Mouse (Mus musculus) lung, postnatal 10 days (tissue): ENCODE results near the gene Rpl4.
"Not testable (repeated sequence)": the region's sequence is repeated elsewhere in the genome, so short reads cannot be mapped to it uniquely, and the experiment has no call there.

Experiments used
- DNase-seq: peaks from one replicate; pipeline ENCODE4 v3.0.0; 2021

Gene Rpl4

GRCm38 (mm10) chr9:64198068-64198762 lies 25.0 kb downstream of the Rpl4 start:
- no peak for DNase-seq

- DNase-seq = not testable (repeated sequence)
These were observed 25.7 kb downstream of the Rpl4 start for GRCm38 (mm10) chr9:64198763-64199418.

- DNase-seq = no peak
These were observed 26.7 kb downstream of the Rpl4 start for GRCm38 (mm10) chr9:64199897-64200296.

GRCm38 (mm10) chr9:64202331-64202730 lies 29.2 kb downstream of the Rpl4 start:
- no peak for DNase-seq

- DNase-seq = no peak
These were observed 29.7 kb downstream of the Rpl4 start for GRCm38 (mm10) chr9:64202866-64203265.

GRCm38 (mm10) chr9:64207509-64208084 lies 34.4 kb downstream of the Rpl4 start:
- DNase-seq = no peak

GRCm38 (mm10) chr9:64214452-64214851 lies 41.3 kb downstream of the Rpl4 start:
- no peak for DNase-seq

- no peak for DNase-seq
These were observed 42.9 kb downstream of the Rpl4 start for GRCm38 (mm10) chr9:64216090-64216489.

- DNase-seq = no peak
These were observed 43.5 kb downstream of the Rpl4 start for GRCm38 (mm10) chr9:64216641-64217040.

GRCm38 (mm10) chr9:64217887-64218286 lies 44.7 kb downstream of the Rpl4 start:
- no peak for DNase-seq

GRCm38 (mm10) chr9:64219305-64219704 lies 46.1 kb downstream of the Rpl4 start:
- DNase-seq = no peak

- no peak for DNase-seq
These were observed 46.7 kb downstream of the Rpl4 start for GRCm38 (mm10) chr9:64219772-64220420.

- no peak for DNase-seq
These were observed 47.4 kb downstream of the Rpl4 start for GRCm38 (mm10) chr9:64220603-64221002.

GRCm38 (mm10) chr9:64221480-64221879 lies 48.3 kb downstream of the Rpl4 start:
- DNase-seq = no peak

- no peak for DNase-seq
These were observed 48.9 kb downstream of the Rpl4 start for GRCm38 (mm10) chr9:64222098-64222497.

GRCm38 (mm10) chr9:64225805-64226204 lies 52.6 kb downstream of the Rpl4 start:
- DNase-seq = no peak

- peak; percentile 11 for DNase-seq
These were observed 54.6 kb downstream of the Rpl4 start for GRCm38 (mm10) chr9:64227736-64228135.
